Mouse (Mus musculus): ENCODE results near the gene Cep170. TPM values are rescaled to one million over a fixed set of nuclear protein-coding genes. Genes with fewer than 3 reads are reported as not detected.

The Cep170 gene
- polyA plus RNA-seq, 1 experiment from 2014 or later: 17.5 TPM

DNA sequence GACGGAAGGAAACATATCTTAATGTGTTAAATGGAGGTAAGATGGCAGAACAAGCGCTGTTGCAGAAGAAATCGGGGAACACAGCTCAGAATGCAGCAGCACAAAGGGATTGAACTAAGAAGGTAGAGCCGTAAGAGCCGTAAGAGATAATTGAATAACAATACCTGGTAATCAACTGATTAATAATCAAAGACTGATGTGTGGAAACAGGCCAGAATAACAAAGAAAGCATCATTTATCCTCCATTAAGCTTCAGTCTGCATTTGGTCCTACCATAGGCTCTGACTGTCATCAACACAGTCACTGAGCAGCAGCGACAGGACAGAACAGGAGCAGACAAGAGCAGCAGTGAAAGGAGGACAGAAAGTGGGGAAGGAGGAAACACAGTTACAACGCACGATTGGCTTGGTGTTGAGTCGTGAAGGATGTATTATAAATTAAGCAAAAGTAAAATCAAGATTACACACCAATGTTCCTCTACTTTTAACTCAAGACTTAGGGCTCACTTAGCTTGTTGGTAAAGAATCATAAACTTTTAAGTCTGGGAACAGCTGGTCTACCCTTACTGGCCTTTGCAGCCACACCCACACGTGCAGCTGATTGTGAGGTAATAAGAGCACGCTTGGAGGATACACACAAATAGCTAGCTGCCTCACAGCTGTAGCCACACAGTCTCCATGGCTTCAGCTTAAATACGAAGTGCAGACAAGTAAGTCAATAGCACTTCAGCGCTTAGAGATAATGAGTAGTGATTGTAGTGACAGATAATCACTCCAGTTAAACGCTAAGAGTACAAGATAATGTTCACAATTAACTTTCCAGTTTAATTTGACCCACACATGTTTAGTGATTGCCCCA is 59.8 kb downstream of the Cep170 start:
- Histone ChIP-seq H3K27me3 (replicated peaks; ENCODE audit: control insufficient read depth, insufficient read depth, low read length) (no peaks in the 10 kb centered on the region), H3K9ac (ENCODE audit: low read depth, low read length) (no peak overlapping the region), H3K4me2 (no peak overlapping the region), H3K4me1 (replicated peaks; ENCODE audit: control insufficient read depth, insufficient read depth, low read length) (no peaks in the 10 kb centered on the region), H3K27ac (ENCODE audit: low read depth, low read length) (no peak overlapping the region), H3K9me3 (ENCODE audit: control insufficient read depth, low read length) (no peaks in the 10 kb centered on the region), H3K36me3 (ENCODE audit: control insufficient read depth, insufficient read depth, low read length) (peaks cover 19% of the 10 kb centered on the region; the same call in 1 of the 2 replicates), H3K4me3 (ENCODE audit: low read depth, low read length) (no peak overlapping the region)
- WGBS: 79% methylated on average over 14 of the region's 14 CpGs
- DNase-seq (ENCODE audit: low spot score) (no peak), ATAC-seq (replicated peaks; ENCODE audit: low FRiP score) (no peak)

DNA sequence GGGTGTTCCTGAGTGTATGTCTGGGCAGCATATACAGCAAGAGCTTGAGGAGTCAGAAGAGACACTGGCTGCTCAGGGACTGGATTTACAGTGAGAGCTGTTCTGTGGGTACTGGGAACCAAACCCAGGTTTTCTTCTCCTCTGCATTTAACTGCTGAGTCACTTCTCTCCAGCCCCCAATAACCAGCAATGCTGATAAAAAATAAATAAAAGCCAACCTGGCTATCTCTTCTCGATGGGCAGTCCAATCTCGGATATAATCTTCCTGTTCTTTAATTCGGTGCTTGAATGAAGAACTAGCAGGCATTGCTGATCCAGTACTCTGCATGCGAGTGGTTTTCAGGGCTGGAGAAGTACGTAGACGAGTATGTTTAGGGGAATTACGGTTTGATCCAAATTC is 64.2 kb downstream of the Cep170 start:
- H3K36me3 ChIP-seq (ENCODE audit: control insufficient read depth, insufficient read depth, low read length): peaks cover 5% of the 10 kb centered on the region; the same call in 1 of the 2 replicates
- H3K9ac ChIP-seq (ENCODE audit: low read depth, low read length): no peak overlapping the region
- H3K27ac ChIP-seq (ENCODE audit: low read depth, low read length): no peak overlapping the region
- WGBS: 82% methylated on average over 7 of the region's 7 CpGs
- H3K4me1 ChIP-seq (replicated peaks; ENCODE audit: control insufficient read depth, insufficient read depth, low read length): no peaks in the 10 kb centered on the region
- no peaks in the 10 kb centered on the region for H3K27me3 ChIP-seq (replicated peaks; ENCODE audit: control insufficient read depth, insufficient read depth, low read length)
- no peak overlapping the region for H3K4me3 ChIP-seq (ENCODE audit: low read depth, low read length)
- H3K4me2 ChIP-seq: no peak overlapping the region
- ATAC-seq (replicated peaks; ENCODE audit: low FRiP score): no peak
- no peaks in the 10 kb centered on the region for H3K9me3 ChIP-seq (ENCODE audit: control insufficient read depth, low read length)
- DNase-seq (ENCODE audit: low spot score): no peak

- Histone ChIP-seq H3K36me3 (ENCODE audit: control insufficient read depth, insufficient read depth, low read length) (peaks cover 4% of the 10 kb centered on the region; the same call in 1 of the 2 replicates), H3K4me3 (ENCODE audit: low read depth, low read length) (no peak overlapping the region), H3K9ac (ENCODE audit: low read depth, low read length) (no peak overlapping the region), H3K9me3 (ENCODE audit: control insufficient read depth, low read length) (no peaks in the 10 kb centered on the region), H3K4me2 (no peak overlapping the region), H3K27ac (ENCODE audit: low read depth, low read length) (no peak overlapping the region), H3K27me3 (replicated peaks; ENCODE audit: control insufficient read depth, insufficient read depth, low read length) (no peaks in the 10 kb centered on the region), H3K4me1 (replicated peaks; ENCODE audit: control insufficient read depth, insufficient read depth, low read length) (no peaks in the 10 kb centered on the region)
- DNase-seq (ENCODE audit: low spot score) (no peak), ATAC-seq (replicated peaks; ENCODE audit: low FRiP score) (no peak)
- 89% methylated on average over 2 of the region's 2 CpGs for WGBS
These were observed 81.0 kb downstream of the Cep170 start for GRCm38 (mm10) chr1:176732834-176733233.

GRCm38 (mm10) chr1:176730528-176730927 is 83.3 kb downstream of the Cep170 start:
- H3K9ac ChIP-seq (ENCODE audit: low read depth, low read length): no peak overlapping the region
- 61% methylated on average over 2 of the region's 2 CpGs for WGBS
- DNase-seq (ENCODE audit: low spot score) (no peak), ATAC-seq (replicated peaks; ENCODE audit: low FRiP score) (no peak)
- no peaks in the 10 kb centered on the region for H3K9me3 ChIP-seq (ENCODE audit: control insufficient read depth, low read length)
- H3K36me3 ChIP-seq (ENCODE audit: control insufficient read depth, insufficient read depth, low read length): peaks cover 2% of the 10 kb centered on the region; the same call in 1 of the 2 replicates
- no peaks in the 10 kb centered on the region for H3K27me3 ChIP-seq (replicated peaks; ENCODE audit: control insufficient read depth, insufficient read depth, low read length)
- H3K27ac ChIP-seq (ENCODE audit: low read depth, low read length): no peak overlapping the region
- no peak overlapping the region for H3K4me2 ChIP-seq
- H3K4me3 ChIP-seq (ENCODE audit: low read depth, low read length): no peak overlapping the region
- no peaks in the 10 kb centered on the region for H3K4me1 ChIP-seq (replicated peaks; ENCODE audit: control insufficient read depth, insufficient read depth, low read length)

GRCm38 (mm10) chr1:176727372-176727771 is 86.5 kb downstream of the Cep170 start:
- DNase-seq (ENCODE audit: low spot score) (no peak), ATAC-seq (replicated peaks; ENCODE audit: low FRiP score) (no peak)
- no peaks in the 10 kb centered on the region for H3K4me1 ChIP-seq (replicated peaks; ENCODE audit: control insufficient read depth, insufficient read depth, low read length)
- no peaks in the 10 kb centered on the region for H3K27me3 ChIP-seq (replicated peaks; ENCODE audit: control insufficient read depth, insufficient read depth, low read length)
- H3K9me3 ChIP-seq (ENCODE audit: control insufficient read depth, low read length): no peaks in the 10 kb centered on the region
- H3K36me3 ChIP-seq (ENCODE audit: control insufficient read depth, insufficient read depth, low read length): no peaks in the 10 kb centered on the region; the same call in 1 of the 2 replicates
- H3K27ac ChIP-seq (ENCODE audit: low read depth, low read length): no peak overlapping the region
- no peak overlapping the region for H3K4me2 ChIP-seq
- no peak overlapping the region for H3K4me3 ChIP-seq (ENCODE audit: low read depth, low read length)
- H3K9ac ChIP-seq (ENCODE audit: low read depth, low read length): no peak overlapping the region
- 74% methylated on average over 2 of the region's 2 CpGs for WGBS

- no peak overlapping the region for H3K9ac ChIP-seq (ENCODE audit: low read depth, low read length)
- H3K27me3 ChIP-seq (replicated peaks; ENCODE audit: control insufficient read depth, insufficient read depth, low read length): no peaks in the 10 kb centered on the region
- WGBS: 88% methylated on average over 20 of the region's 20 CpGs
- H3K9me3 ChIP-seq (ENCODE audit: control insufficient read depth, low read length): no peaks in the 10 kb centered on the region
- no peak for DNase-seq (ENCODE audit: low spot score)
- no peak overlapping the region for H3K4me3 ChIP-seq (ENCODE audit: low read depth, low read length)
- no peak overlapping the region for H3K27ac ChIP-seq (ENCODE audit: low read depth, low read length)
- H3K4me1 ChIP-seq (replicated peaks; ENCODE audit: control insufficient read depth, insufficient read depth, low read length): no peaks in the 10 kb centered on the region
- no peak for ATAC-seq (replicated peaks; ENCODE audit: low FRiP score)
- no peak overlapping the region for H3K4me2 ChIP-seq
- no peaks in the 10 kb centered on the region for H3K36me3 ChIP-seq (ENCODE audit: control insufficient read depth, insufficient read depth, low read length)
These were observed 89.1 kb downstream of the Cep170 start for GRCm38 (mm10) chr1:176724771-176725170.

- 76% methylated on average over 8 of the region's 8 CpGs for WGBS
- DNase-seq (ENCODE audit: low spot score) (no peak), ATAC-seq (replicated peaks; ENCODE audit: low FRiP score) (no peak)
- no peak overlapping the region for H3K4me3 ChIP-seq (ENCODE audit: low read depth, low read length)
- H3K4me1 ChIP-seq (replicated peaks; ENCODE audit: control insufficient read depth, insufficient read depth, low read length): no peaks in the 10 kb centered on the region
- H3K4me2 ChIP-seq: no peak overlapping the region
- H3K27ac ChIP-seq (ENCODE audit: low read depth, low read length): no peak overlapping the region
- no peaks in the 10 kb centered on the region for H3K27me3 ChIP-seq (replicated peaks; ENCODE audit: control insufficient read depth, insufficient read depth, low read length)
- no peaks in the 10 kb centered on the region for H3K36me3 ChIP-seq (ENCODE audit: control insufficient read depth, insufficient read depth, low read length)
- H3K9ac ChIP-seq (ENCODE audit: low read depth, low read length): no peak overlapping the region
- H3K9me3 ChIP-seq (ENCODE audit: control insufficient read depth, low read length): no peaks in the 10 kb centered on the region
These were observed 89.8 kb downstream of the Cep170 start for GRCm38 (mm10) chr1:176723858-176724713.

DNA sequence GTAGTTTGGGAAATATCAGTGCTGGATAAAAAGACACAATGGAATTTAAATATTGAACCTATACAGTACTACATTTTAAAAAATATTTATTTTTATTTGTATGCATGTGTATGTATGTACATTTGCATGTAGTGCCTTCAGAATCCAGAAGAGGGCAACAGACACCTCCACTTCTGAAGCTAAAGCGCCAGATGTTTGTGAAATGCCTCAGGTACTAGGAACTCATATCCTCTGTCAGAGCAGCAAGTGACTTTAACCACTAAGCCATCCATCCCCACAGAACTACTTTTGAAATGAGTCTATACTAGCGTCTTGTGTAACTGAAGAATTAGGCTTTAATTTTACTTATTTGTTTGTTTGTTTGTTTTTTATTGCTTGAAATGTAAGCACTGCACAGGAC is 101.4 kb downstream of the Cep170 start:
- H3K36me3 ChIP-seq (ENCODE audit: control insufficient read depth, insufficient read depth, low read length): no peaks in the 10 kb centered on the region
- no peak overlapping the region for H3K4me3 ChIP-seq (ENCODE audit: low read depth, low read length)
- DNase-seq (ENCODE audit: low spot score) (no peak), ATAC-seq (replicated peaks; ENCODE audit: low FRiP score) (no peak)
- H3K9ac ChIP-seq (ENCODE audit: low read depth, low read length): no peak overlapping the region
- WGBS: 36% methylated on average over 2 of the region's 2 CpGs
- no peaks in the 10 kb centered on the region for H3K9me3 ChIP-seq (ENCODE audit: control insufficient read depth, low read length)
- no peak overlapping the region for H3K27ac ChIP-seq (ENCODE audit: low read depth, low read length)
- no peaks in the 10 kb centered on the region for H3K27me3 ChIP-seq (replicated peaks; ENCODE audit: control insufficient read depth, insufficient read depth, low read length)
- no peaks in the 10 kb centered on the region for H3K4me1 ChIP-seq (replicated peaks; ENCODE audit: control insufficient read depth, insufficient read depth, low read length)
- H3K4me2 ChIP-seq: no peak overlapping the region

Measured in liver, embryonic 11.5 days (tissue).